Mouse (Mus musculus) liver, postnatal 0 days (tissue): ENCODE results near the gene Vmn1r198. TPM values are rescaled to one million over a fixed set of nuclear protein-coding genes. Genes with fewer than 3 reads are reported as not detected.

Experiments
- ATAC-seq: fragments of 200-750 bp; cut with Nextera tagmentation; 2 replicates; pipeline ENCODE4 v1.8.0; 2017; ENCODE audit warnings: mild to moderate bottlenecking, moderate library complexity
- DNase-seq: peaks from one replicate; pipeline ENCODE4 v3.0.0-alpha.2; 2016
- H3K27ac ChIP-seq: fragments of 300-500 bp; sonication (generic); 2 replicates; pipeline ENCODE4 v1.5.1; 2014; ENCODE audit warnings: antibody characterized with exemption, moderate library complexity, mild to moderate bottlenecking, low read depth
- H3K27me3 ChIP-seq: fragments of 300-500 bp; sonication (generic); 2 replicates; pipeline ENCODE4 v1.6.1; 2014; ENCODE audit warnings: low read length, control low read depth, mixed read lengths; ENCODE audit not compliant: insufficient read depth
- H3K36me3 ChIP-seq: fragments of 300-500 bp; sonication (generic); replicated peaks from 2 replicates; pipeline ENCODE4 v1.6.1; 2014; ENCODE audit warnings: mild to moderate bottlenecking, control low read depth, low read length, moderate library complexity, mixed read lengths; ENCODE audit not compliant: insufficient read depth
- H3K4me1 ChIP-seq: fragments of 300-500 bp; sonication (generic); 2 replicates; pipeline ENCODE4 v1.6.1; 2014; ENCODE audit warnings: antibody characterized with exemption, mild to moderate bottlenecking, control low read depth; ENCODE audit not compliant: insufficient read depth
- H3K4me2 ChIP-seq: fragments of 300-500 bp; sonication (generic); 2 replicates; pipeline ENCODE4 v1.6.1; 2014; ENCODE audit warnings: low read depth, mild to moderate bottlenecking, low read length, moderate library complexity, mixed read lengths
- H3K4me3 ChIP-seq: fragments of 300-500 bp; sonication (generic); 2 replicates; pipeline ENCODE4 v1.5.1; 2014; ENCODE audit warnings: low read depth, low read length
- H3K9ac ChIP-seq: fragments of 300-500 bp; sonication (generic); replicated peaks from 2 replicates; pipeline ENCODE4 v1.6.1; 2014; ENCODE audit warnings: mild to moderate bottlenecking, moderate library complexity
- H3K9me3 ChIP-seq: fragments of 300-500 bp; sonication (generic); 2 replicates; pipeline ENCODE4 v1.6.1; 2016; ENCODE audit warnings: mild to moderate bottlenecking, control low read depth, low read length, mixed read lengths
- CTCF ChIP-seq: sonication (generic); IDR thresholded peaks from 2 replicates; pipeline ENCODE4 v1.5.1; 2016; ENCODE audit warnings: antibody characterized with exemption, low read depth
- EP300 ChIP-seq: IDR thresholded peaks from 2 replicates; pipeline ENCODE4 v1.6.1; 2016; ENCODE audit warnings: antibody characterized with exemption, low read depth, mild to moderate bottlenecking
- WGBS: fragments of 180-500 bp; shearing (Covaris S2); extraction: QIAGEN DNeasy Blood & Tissue Kit; methylation state at CpG from one replicate; pipeline ENCODE4 v1.1.7; 2014; ENCODE audit not compliant: insufficient replicate concordance; 5-methylcytosine and 5-hydroxymethylcytosine counted together
- polyA plus RNA-seq: library from polyadenylated mRNA; unstranded; fragments of >200 nt; fragmentation: Nextera tagmentation; extraction: Ambion mirVana; gene quantifications from 2 replicates; pipeline ENCODE4 v1.2.1, GENCODE M21; 2015

Vmn1r198 gene
- polyA plus RNA-seq, 1 experiment from 2014 or later = not detected

DNA sequence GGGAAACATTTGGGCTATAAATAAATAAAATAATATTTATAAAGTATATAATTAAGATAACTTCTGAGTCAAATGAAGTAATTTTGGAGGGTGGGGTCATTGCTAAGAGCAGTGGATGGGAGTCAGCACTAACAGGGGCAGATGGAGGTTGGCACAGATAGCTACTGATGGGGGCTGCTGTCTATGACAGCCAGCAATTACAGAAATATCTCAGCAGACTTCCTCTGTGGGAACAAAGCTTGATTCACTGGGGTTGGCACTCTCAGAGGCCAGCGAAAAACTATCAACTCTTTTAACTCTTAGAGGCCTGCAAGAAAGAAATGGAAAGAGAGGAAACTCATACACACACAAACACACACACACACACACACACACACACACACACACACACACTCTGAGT lies 52.8 kb downstream of the Vmn1r198 start:
- WGBS = 53% methylated on average over 1 of the region's 1 CpGs

More for the DNA sequence above, 52.8 kb downstream of the Vmn1r198 start:
- Histone ChIP-seq H3K9me3 (no peaks in the 10 kb centered on the region), H3K9ac (no peak overlapping the region), H3K36me3 (no peaks in the 10 kb centered on the region), H3K27ac (no peak overlapping the region), H3K27me3 (no peaks in the 10 kb centered on the region), H3K4me1 (no peaks in the 10 kb centered on the region), H3K4me2 (no peak overlapping the region), H3K4me3 (no peak overlapping the region)
- no peak for TF ChIP-seq EP300
- TF ChIP-seq CTCF = no peak
- DNase-seq = no peak
- ATAC-seq = no peak

Other genes starting within 250 kb of the Vmn1r198 start
- not detected in 2 replicates for gene Vmn1r189, start 244.5 kb upstream of the Vmn1r198 start, polyA plus RNA-seq
- gene Vmn1r191, start 166.4 kb upstream of the Vmn1r198 start, polyA plus RNA-seq = not detected in 2 replicates
- gene Vmn1r192, start 159.2 kb upstream of the Vmn1r198 start, polyA plus RNA-seq = not detected in 2 replicates
- not detected in 2 replicates for gene Vmn1r193, start 127.2 kb upstream of the Vmn1r198 start, polyA plus RNA-seq
- gene Vmn1r194, start 106.1 kb upstream of the Vmn1r198 start, polyA plus RNA-seq = not detected in 2 replicates
- not detected in 2 replicates for gene Vmn1r195, start 79.8 kb upstream of the Vmn1r198 start, polyA plus RNA-seq
- gene Vmn1r196, start 60.4 kb upstream of the Vmn1r198 start, polyA plus RNA-seq = not detected in 2 replicates
- not detected in 2 replicates for gene Vmn1r197, start 25.8 kb upstream of the Vmn1r198 start, polyA plus RNA-seq
- gene Vmn1r199, start 29.5 kb downstream of the Vmn1r198 start, polyA plus RNA-seq = not detected in 2 replicates
- not detected in 2 replicates for gene Vmn1r200, start 40.0 kb downstream of the Vmn1r198 start, polyA plus RNA-seq
- gene Vmn1r201, start 121.6 kb downstream of the Vmn1r198 start, polyA plus RNA-seq = not detected in 2 replicates
- gene Vmn1r202, start 155.0 kb downstream of the Vmn1r198 start, polyA plus RNA-seq = not detected in 2 replicates
- gene Vmn1r203, start 167.8 kb downstream of the Vmn1r198 start, polyA plus RNA-seq = not detected in 2 replicates
- not detected in 2 replicates for gene Vmn1r204, start 202.8 kb downstream of the Vmn1r198 start, polyA plus RNA-seq
- gene Vmn1r205, start 242.6 kb downstream of the Vmn1r198 start, polyA plus RNA-seq = not detected in 2 replicates